Mouse (Mus musculus) hindbrain, embryonic 16.5 days (tissue): ENCODE measurements around the gene Lamtor3. TPM values are rescaled to one million over a fixed set of nuclear protein-coding genes. Genes with fewer than 3 reads are reported as not detected.
A peak's percentile ranks its signal among the peaks of the same experiment; 100 is the strongest.

Experiments
- ATAC-seq: fragments of 200-750 bp; cut with Nextera tagmentation; 2 replicates; pipeline ENCODE4 v1.8.0; 2017; ENCODE audit warnings: moderate TSS enrichment, moderate library complexity
- H3K27ac ChIP-seq: fragments of 300-500 bp; sonication (generic); 2 replicates; pipeline ENCODE4 v1.5.1; 2014; ENCODE audit warnings: low read depth, mild to moderate bottlenecking, control low read depth, low read length, moderate library complexity
- H3K27me3 ChIP-seq: fragments of 300-500 bp; sonication (generic); replicated peaks from 2 replicates; pipeline ENCODE4 v1.6.1; 2014; ENCODE audit warnings: low read length; ENCODE audit not compliant: control insufficient read depth, insufficient read depth
- H3K36me3 ChIP-seq: fragments of 300-500 bp; sonication (generic); 2 replicates; pipeline ENCODE4 v1.6.1; 2014; ENCODE audit warnings: mild to moderate bottlenecking, low read length, moderate library complexity, mixed read lengths; ENCODE audit not compliant: control insufficient read depth, insufficient read depth
- H3K4me1 ChIP-seq: fragments of 300-500 bp; sonication (generic); 2 replicates; pipeline ENCODE4 v1.6.1; 2014; ENCODE audit warnings: low read depth, low read length; ENCODE audit not compliant: control insufficient read depth, insufficient read depth
- H3K4me2 ChIP-seq: fragments of 300-500 bp; sonication (generic); 2 replicates; pipeline ENCODE4 v1.6.1; 2014; ENCODE audit warnings: mild to moderate bottlenecking, low read length, control low read depth, moderate library complexity
- H3K4me3 ChIP-seq: fragments of 300-500 bp; sonication (generic); 2 replicates; pipeline ENCODE4 v1.5.1; 2014; ENCODE audit warnings: mild to moderate bottlenecking, low read length, control low read depth, moderate library complexity
- H3K9ac ChIP-seq: fragments of 300-500 bp; sonication (generic); 2 replicates; pipeline ENCODE4 v1.6.1; 2014; ENCODE audit warnings: low read depth, mild to moderate bottlenecking, control low read depth, low read length, moderate library complexity
- H3K9me3 ChIP-seq: fragments of 300-500 bp; sonication (generic); 2 replicates; pipeline ENCODE4 v1.6.1; 2014; ENCODE audit warnings: mild to moderate bottlenecking, low read length, moderate library complexity; ENCODE audit not compliant: control insufficient read depth
- WGBS: fragments of 180-500 bp; shearing (Covaris S2); extraction: QIAGEN DNeasy Blood & Tissue Kit; methylation state at CpG from one replicate; pipeline ENCODE4 v1.1.7; 2014; 5-methylcytosine and 5-hydroxymethylcytosine counted together
- polyA plus RNA-seq: library from polyadenylated mRNA; unstranded; fragments of >200 nt; fragmentation: Nextera tagmentation; extraction: Ambion mirVana; gene quantifications from 2 replicates; pipeline ENCODE4 v1.2.1, GENCODE M21; 2015

Lamtor3 gene
- polyA plus RNA-seq, 1 experiment from 2014 or later, result 135 TPM

DNA sequence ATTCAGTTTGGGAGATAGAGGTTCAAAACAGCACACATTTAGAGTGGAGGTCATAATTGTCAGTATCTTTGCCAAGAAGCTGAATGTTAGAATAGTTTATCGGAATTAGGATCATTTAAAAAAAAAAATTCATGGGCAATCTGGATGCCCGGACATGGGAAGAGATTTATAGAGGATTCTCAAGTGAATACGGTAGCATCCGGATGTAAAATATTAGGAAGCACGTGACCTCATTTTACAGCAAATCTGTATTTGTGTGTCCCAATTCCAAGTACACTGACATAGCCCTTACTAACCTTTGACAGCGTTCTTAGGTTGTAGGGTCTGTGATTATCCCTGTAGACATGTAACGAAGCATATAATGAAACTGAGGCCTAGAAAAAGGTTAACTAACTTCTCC, 1.1 kb downstream of the Lamtor3 start:
- Histone ChIP-seq H3K36me3 (peaks cover 7% of the 10 kb centered on the region; the same call in 1 of the 2 replicates), H3K9ac (peak overlapping the region; percentile 86; the same call in 1 of the 2 replicates), H3K4me3 (peak overlapping the region; percentile 85), H3K4me1 (peaks cover 16% of the 10 kb centered on the region), H3K27me3 (no peaks in the 10 kb centered on the region), H3K4me2 (peak overlapping the region; percentile 73), H3K9me3 (no peaks in the 10 kb centered on the region), H3K27ac (no peak overlapping the region)
- WGBS, result 92% methylated on average over 7 of the region's 7 CpGs
- ATAC-seq, result no peak

DNA sequence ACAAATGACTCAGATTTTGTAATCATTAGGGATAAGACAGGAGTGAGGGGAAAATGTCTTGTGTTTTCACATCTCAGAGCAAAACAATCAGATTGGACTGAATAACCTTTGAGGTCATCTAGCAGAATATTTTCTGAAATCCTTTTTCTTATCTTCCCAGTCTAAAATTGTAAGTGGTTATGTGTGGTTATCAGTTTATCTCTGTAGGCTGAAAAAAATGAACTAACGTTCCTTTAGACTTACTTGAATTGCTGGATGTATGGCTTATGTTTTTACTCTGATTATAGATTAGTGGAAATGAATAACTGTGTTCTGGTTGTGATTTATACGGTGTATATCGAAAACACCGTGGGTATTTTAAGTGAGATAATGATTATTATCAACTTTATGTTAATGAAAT, 2.3 kb downstream of the Lamtor3 start:
- no peaks in the 10 kb centered on the region for H3K9me3 ChIP-seq
- H3K9ac ChIP-seq, result no peak overlapping the region
- H3K27me3 ChIP-seq, result no peaks in the 10 kb centered on the region
- H3K27ac ChIP-seq, result no peak overlapping the region
- peaks cover 16% of the 10 kb centered on the region for H3K4me1 ChIP-seq
- ATAC-seq, result no peak
- H3K4me3 ChIP-seq, result no peak overlapping the region
- H3K4me2 ChIP-seq, result no peak overlapping the region
- WGBS, result 96% methylated on average over 4 of the region's 4 CpGs
- H3K36me3 ChIP-seq, result peaks cover 9% of the 10 kb centered on the region

DNA sequence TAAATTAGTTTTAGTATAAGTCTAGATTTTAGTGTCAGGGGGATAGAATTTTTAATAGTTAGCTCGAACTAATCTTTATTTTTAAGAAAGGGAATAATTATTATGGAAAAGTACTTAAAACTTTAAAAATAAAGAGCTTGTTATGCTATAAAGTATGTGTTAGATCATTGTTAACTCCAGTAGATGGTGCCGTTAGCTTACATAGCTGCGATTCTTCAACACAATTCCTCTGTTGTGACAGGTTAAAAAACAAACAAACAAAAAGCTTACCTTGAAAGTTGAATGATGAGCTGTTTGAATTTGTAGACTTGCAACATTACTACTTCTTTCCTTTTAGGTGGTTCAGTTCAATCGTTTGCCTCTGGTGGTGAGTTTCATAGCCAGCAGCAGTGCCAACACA, 8.7 kb downstream of the Lamtor3 start:
- WGBS, result 94% methylated on average over 4 of the region's 4 CpGs
- H3K4me3 ChIP-seq, result no peak overlapping the region
- H3K9ac ChIP-seq, result no peak overlapping the region
- no peak for ATAC-seq
- no peak overlapping the region for H3K4me2 ChIP-seq
- H3K9me3 ChIP-seq, result no peaks in the 10 kb centered on the region
- H3K4me1 ChIP-seq, result no peaks in the 10 kb centered on the region
- no peaks in the 10 kb centered on the region for H3K27me3 ChIP-seq
- peaks cover 21% of the 10 kb centered on the region for H3K36me3 ChIP-seq
- no peak overlapping the region for H3K27ac ChIP-seq

- Histone ChIP-seq H3K4me1 (no peaks in the 10 kb centered on the region), H3K36me3 (peaks cover 14% of the 10 kb centered on the region), H3K9me3 (no peaks in the 10 kb centered on the region), H3K4me3 (no peak overlapping the region), H3K27ac (no peak overlapping the region), H3K4me2 (no peak overlapping the region), H3K9ac (no peak overlapping the region), H3K27me3 (no peaks in the 10 kb centered on the region)
- 96% methylated on average over 3 of the region's 3 CpGs for WGBS
- no peak for ATAC-seq
Observed at GRCm38 (mm10) chr3:137929940-137930339, 11.6 kb downstream of the Lamtor3 start.

DNA sequence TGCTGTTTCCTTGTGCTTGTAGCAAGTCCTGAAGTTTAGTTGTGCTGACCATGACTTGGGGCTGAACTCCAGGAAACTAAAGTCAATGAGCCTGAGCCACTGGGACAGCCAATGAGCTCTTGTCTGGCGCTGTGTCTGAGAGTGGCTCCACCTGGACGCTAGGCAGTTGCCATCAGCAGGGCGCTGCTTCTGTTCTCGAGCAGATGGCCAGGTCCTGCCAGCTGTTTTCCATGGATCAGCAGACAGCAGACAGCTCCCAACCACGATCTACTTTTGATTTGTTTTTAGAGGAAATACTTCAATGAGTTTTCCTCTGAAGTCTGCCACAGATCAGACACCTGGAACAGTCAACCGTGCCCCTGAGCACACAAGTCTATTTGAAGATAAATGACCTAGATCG, 14.4 kb downstream of the Lamtor3 start:
- Histone ChIP-seq H3K4me3 (no peak overlapping the region), H3K27ac (no peak overlapping the region), H3K4me1 (no peaks in the 10 kb centered on the region), H3K9ac (no peak overlapping the region), H3K36me3 (peaks cover 7% of the 10 kb centered on the region), H3K27me3 (no peaks in the 10 kb centered on the region), H3K4me2 (no peak overlapping the region), H3K9me3 (no peaks in the 10 kb centered on the region)
- ATAC-seq, result no peak
- WGBS, result 77% methylated on average over 7 of the region's 7 CpGs

- Histone ChIP-seq H3K27me3 (no peaks in the 10 kb centered on the region), H3K27ac (no peak overlapping the region), H3K4me3 (no peak overlapping the region), H3K9me3 (no peaks in the 10 kb centered on the region), H3K4me2 (no peak overlapping the region), H3K9ac (no peak overlapping the region), H3K36me3 (peaks cover 7% of the 10 kb centered on the region), H3K4me1 (no peaks in the 10 kb centered on the region)
- no peak for ATAC-seq
- 85% methylated on average over 3 of the region's 3 CpGs for WGBS
Observed at GRCm38 (mm10) chr3:137933986-137934385, 15.7 kb downstream of the Lamtor3 start.

DNA sequence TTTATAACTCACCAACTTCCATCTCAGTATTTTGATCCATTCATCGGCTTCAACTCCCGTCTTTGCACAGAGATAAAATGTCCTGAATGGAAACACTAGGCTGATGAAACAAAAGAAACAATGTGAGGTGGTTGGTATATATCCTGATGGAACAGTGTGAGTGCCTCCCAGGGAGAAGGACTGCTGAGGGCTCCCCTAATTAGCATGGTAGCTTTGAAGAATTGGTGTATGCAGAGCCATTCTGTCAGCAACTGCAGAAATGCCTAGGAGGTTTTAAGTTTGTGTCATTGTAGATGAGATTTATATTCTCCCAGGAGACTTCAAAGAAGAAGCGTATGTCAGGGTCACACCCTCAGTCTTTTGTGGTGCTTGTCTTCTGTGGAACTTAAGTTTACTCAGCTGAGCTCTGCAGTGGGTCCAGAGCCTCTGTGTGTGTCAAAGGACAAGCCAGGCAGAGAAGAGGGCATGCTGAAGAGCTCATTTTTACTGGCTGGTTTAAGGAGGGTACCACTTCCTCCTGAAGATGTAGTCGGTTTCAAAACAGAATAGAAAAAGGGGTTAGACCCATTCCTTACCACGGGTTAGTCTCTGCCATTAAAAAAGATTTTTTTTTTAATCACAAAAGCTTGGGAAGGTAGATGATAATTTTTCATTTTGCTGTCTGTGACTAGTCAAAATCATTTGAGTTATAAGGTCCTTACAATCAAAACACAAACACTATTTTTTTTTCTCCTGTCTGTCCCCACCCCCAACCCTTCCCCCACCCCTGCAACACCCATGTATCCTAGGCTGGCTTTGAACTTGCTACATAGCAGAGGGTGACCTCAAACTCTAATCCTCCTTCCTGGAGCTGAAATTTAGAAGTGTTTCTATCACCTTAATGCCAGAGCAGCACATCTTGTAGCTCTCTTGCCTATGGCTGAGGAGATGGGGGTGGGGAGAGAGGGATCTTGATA, 17.5 kb downstream of the Lamtor3 start:
- no peak overlapping the region for H3K4me3 ChIP-seq
- no peak overlapping the region for H3K4me2 ChIP-seq
- H3K27ac ChIP-seq, result no peak overlapping the region
- WGBS, result 35% methylated on average over 5 of the region's 5 CpGs
- H3K27me3 ChIP-seq, result no peaks in the 10 kb centered on the region
- no peak overlapping the region for H3K9ac ChIP-seq
- ATAC-seq, result 0 out of 2 replicates have a peak, but pooled peaks have one; percentile 37
- no peaks in the 10 kb centered on the region for H3K9me3 ChIP-seq
- no peaks in the 10 kb centered on the region; the same call in 1 of the 2 replicates for H3K36me3 ChIP-seq
- H3K4me1 ChIP-seq, result no peaks in the 10 kb centered on the region

DNA sequence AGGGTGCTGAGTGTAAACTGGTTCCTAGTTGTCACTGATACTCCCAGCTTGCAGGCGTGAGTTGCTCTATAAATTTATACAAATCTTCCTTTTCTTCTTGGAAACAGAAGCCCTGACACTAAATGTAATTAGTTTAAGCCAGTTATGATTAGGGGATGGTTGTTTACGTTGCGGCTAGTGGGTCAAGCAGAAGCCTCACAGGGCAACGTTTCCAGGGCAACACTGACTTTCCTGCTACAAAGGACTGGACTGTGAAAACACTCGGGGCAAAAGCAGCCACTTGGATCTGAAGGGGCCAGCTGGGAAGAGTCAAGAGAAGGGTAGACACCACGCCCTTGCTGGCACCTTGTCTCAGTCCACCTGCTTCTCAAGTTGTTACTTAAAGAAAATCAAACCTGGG, 18.2 kb downstream of the Lamtor3 start:
- ATAC-seq, result no peak
- 39% methylated on average over 6 of the region's 6 CpGs for WGBS
- no peak overlapping the region for H3K27ac ChIP-seq
- no peaks in the 10 kb centered on the region; the same call in 1 of the 2 replicates for H3K36me3 ChIP-seq
- H3K9me3 ChIP-seq, result no peaks in the 10 kb centered on the region
- no peak overlapping the region for H3K9ac ChIP-seq
- H3K4me1 ChIP-seq, result no peaks in the 10 kb centered on the region
- no peak overlapping the region for H3K4me2 ChIP-seq
- H3K27me3 ChIP-seq, result no peaks in the 10 kb centered on the region
- H3K4me3 ChIP-seq, result no peak overlapping the region

GRCm38 (mm10) chr3:137938608-137939007, 20.3 kb downstream of the Lamtor3 start:
- Histone ChIP-seq H3K4me2 (peak overlapping the region; percentile 21), H3K4me3 (0 out of 2 replicates have a peak overlapping the region, but pooled peaks have one; percentile 5), H3K27ac (no peak overlapping the region), H3K9ac (no peak overlapping the region), H3K27me3 (no peaks in the 10 kb centered on the region), H3K4me1 (no peaks in the 10 kb centered on the region), H3K9me3 (no peaks in the 10 kb centered on the region), H3K36me3 (no peaks in the 10 kb centered on the region)
- 43% methylated on average over 6 of the region's 6 CpGs for WGBS
- peak; percentile 76 for ATAC-seq
